In genomic region chr10:14085882-14086515, GRCm38 (mm10) we compare ENCODE assay signal across 8 mouse cellular contexts.
DNase-seq lines count a peak whose midpoint lies in the region; ATAC-seq lines count a peak whose summit lies in the region.

No protein-coding gene starts in this region.

- no peak overlapping the region for H3K4me2 ChIP-seq in forebrain, embryonic 14.5 days (ENCODE audit: low read length)
- no peak overlapping the region for H3K4me2 ChIP-seq in forebrain, embryonic 13.5 days

- H3K4me3 ChIP-seq in forebrain, embryonic 14.5 days (ENCODE audit: low read depth, low read length) = no peak overlapping the region
- H3K4me3 ChIP-seq in forebrain, embryonic 13.5 days = no peak overlapping the region
- peak overlapping the region; percentile 50 for H3K4me3 ChIP-seq in brown adipose tissue, adult 24 weeks (ENCODE audit: insufficient read depth, low read depth, low read length)

- H3K4me1 ChIP-seq in forebrain, embryonic 14.5 days (ENCODE audit: control insufficient read depth, insufficient read depth, low read length) = peaks cover 3% of the 10 kb centered on the region
- H3K4me1 ChIP-seq in forebrain, embryonic 13.5 days = peaks cover 13% of the 10 kb centered on the region; the same call in 1 of the 2 replicates
- peaks cover 4% of the 10 kb centered on the region; the same call in 1 of the 2 replicates for H3K4me1 ChIP-seq in brown adipose tissue, adult 24 weeks (ENCODE audit: control insufficient read depth, insufficient read depth, insufficient read length, low read length)

- DNase-seq in forebrain, embryonic 14.5 days (ENCODE audit: low spot score) = no peak
- DNase-seq in kidney, postnatal 10 days = peak; percentile 20
- no peak for DNase-seq in frontal cortex, postnatal 36 days (ENCODE audit: low spot score in 2 of 2)
- DNase-seq in urinary bladder, adult 18-20 months (ENCODE audit: low spot score in 2 of 2) = no peak
- DNase-seq in cerebellum, adult 11-12 months = no peak

- no peaks in the 10 kb centered on the region for H3K36me3 ChIP-seq in forebrain, embryonic 14.5 days (ENCODE audit: control insufficient read depth, insufficient read depth, low read length)
- no peaks in the 10 kb centered on the region for H3K36me3 ChIP-seq in forebrain, embryonic 13.5 days (ENCODE audit: poor library complexity, severe bottlenecking)

- no peaks in the 10 kb centered on the region for H3K27me3 ChIP-seq in forebrain, embryonic 14.5 days (replicated peaks; ENCODE audit: control insufficient read depth, insufficient read depth, low read length)
- H3K27me3 ChIP-seq in forebrain, embryonic 13.5 days = no peaks in the 10 kb centered on the region

- peak overlapping the region; percentile 29; the same call in 1 of the 2 replicates for H3K27ac ChIP-seq in forebrain, embryonic 14.5 days (ENCODE audit: low read depth, low read length)
- no peak overlapping the region for H3K27ac ChIP-seq in forebrain, embryonic 13.5 days
- H3K27ac ChIP-seq in brown adipose tissue, adult 24 weeks (replicated peaks; ENCODE audit: low read depth, low read length) = peak overlapping the region; percentile 98

- no peak for ATAC-seq in forebrain, embryonic 14.5 days
- ATAC-seq in forebrain, embryonic 13.5 days = no peak
- peak; percentile 51 for ATAC-seq in neutrophil, adult 5-6 weeks (ENCODE audit: extremely low read depth, insufficient number of reproducible peaks, low FRiP score, poor library complexity, severe bottlenecking)

- WGBS in forebrain, embryonic 14.5 days = 89% methylated on average over 10 of the region's 10 CpGs
- 86% methylated on average over 10 of the region's 10 CpGs for WGBS in forebrain, embryonic 13.5 days

- H3K9ac ChIP-seq in forebrain, embryonic 14.5 days (ENCODE audit: low read length) = no peak overlapping the region
- H3K9ac ChIP-seq in forebrain, embryonic 13.5 days = no peak overlapping the region

- no peaks in the 10 kb centered on the region for H3K9me3 ChIP-seq in forebrain, embryonic 14.5 days (replicated peaks; ENCODE audit: control insufficient read depth, low read length)
- no peaks in the 10 kb centered on the region for H3K9me3 ChIP-seq in forebrain, embryonic 13.5 days (replicated peaks)
